Mouse (Mus musculus) megakaryocyte, embryonic 14.5 days (primary cell): ENCODE data around the gene Hps3. TPM values are rescaled to one million over a fixed set of nuclear protein-coding genes. Genes with fewer than 3 reads are reported as not detected.

Experiments used
- H3K27me3 ChIP-seq: replicated peaks from 2 replicates; pipeline ENCODE3; 2012; ENCODE audit warnings: inconsistent platforms
- H3K36me3 ChIP-seq: replicated peaks from 2 replicates; pipeline ENCODE3; 2012; ENCODE audit warnings: low read length, inconsistent platforms, mixed read lengths
- H3K4me1 ChIP-seq: 2 replicates; pipeline ENCODE4 v1.6.1; 2012; ENCODE audit warnings: inconsistent platforms
- H3K4me3 ChIP-seq: replicated peaks from 2 replicates; pipeline ENCODE3; 2012; ENCODE audit warnings: moderate library complexity, mild to moderate bottlenecking, inconsistent platforms
- H3K9me3 ChIP-seq: 2 replicates; pipeline ENCODE4 v1.6.1; 2012; ENCODE audit warnings: inconsistent platforms
- FLI1 ChIP-seq: IDR thresholded peaks from 2 replicates; pipeline ENCODE4 v1.6.1; 2012; ENCODE audit warnings: low read length, inconsistent platforms, mixed read lengths
- GATA1 ChIP-seq: IDR thresholded peaks from 3 replicates; pipeline ENCODE4 v1.6.1; 2012; ENCODE audit warnings: mixed read lengths, low read length, inconsistent platforms, borderline replicate concordance
- polyA plus RNA-seq: library from polyadenylated mRNA; stranded (reverse); fragments of >175 nt; gene quantifications from 2 replicates; pipeline ENCODE4 v1.2.3, GENCODE M21; 2012; ENCODE audit warnings: low replicate concordance; ENCODE audit not compliant: insufficient read depth

Gene Hps3
- polyA plus RNA-seq, 1 experiment: 0.38 TPM

GRCm38 (mm10) chr3:19981156-19981555 lies 54.0 kb downstream of the Hps3 start:
- Histone ChIP-seq H3K36me3 (no peaks in the 10 kb centered on the region), H3K9me3 (no peaks in the 10 kb centered on the region), H3K4me1 (peaks cover 2% of the 10 kb centered on the region), H3K27me3 (no peaks in the 10 kb centered on the region), H3K4me3 (no peak overlapping the region)
- TF ChIP-seq GATA1 (no peak), FLI1 (no peak)

GRCm38 (mm10) chr3:19978474-19978873 lies 56.6 kb downstream of the Hps3 start:
- H3K9me3 ChIP-seq: no peaks in the 10 kb centered on the region
- H3K4me3 ChIP-seq: no peak overlapping the region
- no peaks in the 10 kb centered on the region for H3K27me3 ChIP-seq
- H3K4me1 ChIP-seq: no peaks in the 10 kb centered on the region
- TF ChIP-seq FLI1: no peak
- TF ChIP-seq GATA1: no peak
- H3K36me3 ChIP-seq: no peaks in the 10 kb centered on the region

- Histone ChIP-seq H3K4me3 (no peak overlapping the region), H3K27me3 (no peaks in the 10 kb centered on the region), H3K4me1 (no peaks in the 10 kb centered on the region), H3K9me3 (no peaks in the 10 kb centered on the region), H3K36me3 (no peaks in the 10 kb centered on the region)
- TF ChIP-seq GATA1: no peak
- TF ChIP-seq FLI1: no peak
These were observed 69.0 kb downstream of the Hps3 start for GRCm38 (mm10) chr3:19966072-19966471.

GRCm38 (mm10) chr3:19965239-19965638 lies 69.9 kb downstream of the Hps3 start:
- Histone ChIP-seq H3K4me1 (no peaks in the 10 kb centered on the region), H3K27me3 (no peaks in the 10 kb centered on the region), H3K4me3 (no peak overlapping the region), H3K36me3 (no peaks in the 10 kb centered on the region), H3K9me3 (no peaks in the 10 kb centered on the region)
- TF ChIP-seq FLI1 (no peak), GATA1 (no peak)

- Histone ChIP-seq H3K27me3 (no peaks in the 10 kb centered on the region), H3K4me1 (no peaks in the 10 kb centered on the region), H3K4me3 (no peak overlapping the region), H3K9me3 (no peaks in the 10 kb centered on the region), H3K36me3 (no peaks in the 10 kb centered on the region)
- TF ChIP-seq GATA1 (no peak), FLI1 (no peak)
These were observed 70.4 kb downstream of the Hps3 start for GRCm38 (mm10) chr3:19964625-19965188.

GRCm38 (mm10) chr3:19962769-19963513 lies 72.2 kb downstream of the Hps3 start:
- Histone ChIP-seq H3K9me3 (no peaks in the 10 kb centered on the region), H3K27me3 (no peaks in the 10 kb centered on the region), H3K36me3 (no peaks in the 10 kb centered on the region), H3K4me3 (no peak overlapping the region), H3K4me1 (no peaks in the 10 kb centered on the region)
- TF ChIP-seq FLI1 (no peak), GATA1 (no peak)

GRCm38 (mm10) chr3:19961341-19961740 lies 73.8 kb downstream of the Hps3 start:
- no peak for TF ChIP-seq GATA1
- Histone ChIP-seq H3K27me3 (no peaks in the 10 kb centered on the region), H3K36me3 (no peaks in the 10 kb centered on the region)

GRCm38 (mm10) chr3:19960570-19961114 lies 74.5 kb downstream of the Hps3 start:
- TF ChIP-seq GATA1: no peak
- TF ChIP-seq FLI1: no peak
- Histone ChIP-seq H3K4me1 (no peaks in the 10 kb centered on the region), H3K9me3 (no peaks in the 10 kb centered on the region), H3K27me3 (no peaks in the 10 kb centered on the region), H3K4me3 (no peak overlapping the region), H3K36me3 (no peaks in the 10 kb centered on the region)

More at GRCm38 (mm10) chr3:19961341-19961740, 73.8 kb downstream of the Hps3 start:
- H3K4me3 ChIP-seq: no peak overlapping the region
- H3K4me1 ChIP-seq: no peaks in the 10 kb centered on the region
- no peaks in the 10 kb centered on the region for H3K9me3 ChIP-seq

GRCm38 (mm10) chr3:19958983-19959382 lies 76.1 kb downstream of the Hps3 start:
- Histone ChIP-seq H3K4me1 (no peaks in the 10 kb centered on the region), H3K4me3 (no peak overlapping the region), H3K36me3 (no peaks in the 10 kb centered on the region), H3K27me3 (no peaks in the 10 kb centered on the region), H3K9me3 (no peaks in the 10 kb centered on the region)
- no peak for TF ChIP-seq GATA1
- no peak for TF ChIP-seq FLI1

- Histone ChIP-seq H3K27me3 (no peaks in the 10 kb centered on the region), H3K4me1 (no peaks in the 10 kb centered on the region)
- TF ChIP-seq GATA1: no peak
- no peak for TF ChIP-seq FLI1
These were observed 77.1 kb downstream of the Hps3 start for GRCm38 (mm10) chr3:19958031-19958430.

More at GRCm38 (mm10) chr3:19958031-19958430, 77.1 kb downstream of the Hps3 start:
- H3K9me3 ChIP-seq: no peaks in the 10 kb centered on the region
- H3K36me3 ChIP-seq: no peaks in the 10 kb centered on the region
- H3K4me3 ChIP-seq: no peak overlapping the region
